Mouse (Mus musculus) erythroblast, embryonic 14.5 days (primary cell): ENCODE data around the gene Lhx3.

ENCODE experiments used
- GATA1 ChIP-seq: IDR thresholded peaks from 2 replicates; pipeline ENCODE4 v1.6.1; 2012; ENCODE audit warnings: low read length, inconsistent platforms, mixed read lengths
- TAL1 ChIP-seq: IDR thresholded peaks from 3 replicates; pipeline ENCODE4 v1.6.1; 2012; ENCODE audit warnings: low read length, inconsistent platforms, mixed read lengths

- TF ChIP-seq GATA1 (no peak), TAL1 (no peak)
Measured at GRCm38 (mm10) chr2:26201926-26202848, 5.9 kb downstream of the Lhx3 start.
